ENCODE assay signal across 8 mouse cellular contexts in the genomic region with DNA sequence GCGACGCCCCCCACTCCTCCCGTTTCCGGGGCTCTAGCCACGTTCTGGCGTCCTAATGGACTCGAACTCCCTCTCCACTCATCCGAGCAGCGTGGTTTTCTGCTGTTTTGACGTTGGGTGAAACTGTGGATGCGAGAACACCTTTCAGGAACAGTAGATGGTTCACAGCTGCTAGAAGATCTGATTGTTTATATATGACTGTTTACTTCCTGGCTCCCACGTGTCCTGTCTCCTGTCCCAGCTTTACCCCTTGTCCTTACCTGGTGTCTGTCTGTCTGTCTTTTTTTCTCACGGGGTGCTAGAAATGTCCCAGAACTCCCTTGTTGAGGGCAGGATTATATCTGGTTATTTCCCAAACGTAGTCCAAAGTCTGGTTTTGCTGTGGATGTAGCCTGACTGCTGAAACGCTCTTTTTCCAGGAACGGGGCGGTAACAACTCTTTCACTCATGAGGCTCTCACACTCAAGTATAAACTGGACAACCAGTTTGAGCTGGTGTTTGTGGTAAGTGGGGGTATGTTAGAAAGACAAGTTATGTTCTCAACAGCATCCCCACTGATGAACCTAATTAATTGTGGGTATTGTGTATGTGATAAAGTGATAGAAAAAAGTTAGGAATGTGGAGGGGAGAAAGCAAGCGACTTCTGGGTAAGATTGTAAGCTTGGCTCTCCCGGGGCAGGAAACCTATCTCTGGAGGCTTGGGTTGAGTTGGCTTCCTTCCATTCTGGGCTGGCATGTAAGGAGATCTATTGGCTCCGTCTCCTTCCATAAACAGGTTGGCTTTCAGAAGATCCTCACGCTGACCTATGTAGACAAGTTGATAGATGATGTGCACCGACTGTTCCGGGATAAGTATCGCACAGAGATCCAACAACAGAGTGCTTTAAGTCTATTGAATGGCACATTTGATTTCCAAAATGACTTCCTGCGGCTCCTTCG. TPM values are rescaled to one million over a fixed set of nuclear protein-coding genes. Genes with fewer than 3 reads are reported as not detected.
DNase-seq lines count a peak whose midpoint lies in the region; ATAC-seq and TF ChIP-seq lines count a peak whose summit lies in the region.

No protein-coding gene starts in this region.

- H3K4me3 ChIP-seq in thymus, adult 2 months (ENCODE audit: control insufficient read depth, insufficient read depth, low read length): peak overlapping the region; percentile 82
- H3K4me3 ChIP-seq in intestine, postnatal 0 days (ENCODE audit: low read depth, low read length): peak overlapping the region; percentile 77
- peak overlapping the region; percentile 79 for H3K4me3 ChIP-seq in neural tube, embryonic 13.5 days

- H3K36me3 ChIP-seq in thymus, adult 2 months (ENCODE audit: control insufficient read depth, insufficient read depth, low read length): peaks cover 37% of the 10 kb centered on the region
- H3K36me3 ChIP-seq in intestine, postnatal 0 days (ENCODE audit: control insufficient read depth, insufficient read depth): peaks cover 55% of the 10 kb centered on the region
- H3K36me3 ChIP-seq in neural tube, embryonic 13.5 days: peaks cover 63% of the 10 kb centered on the region

- no peaks in the 10 kb centered on the region for H3K9me3 ChIP-seq in intestine, postnatal 0 days (ENCODE audit: control insufficient read depth)
- no peaks in the 10 kb centered on the region for H3K9me3 ChIP-seq in neural tube, embryonic 13.5 days

- peak overlapping the region; percentile 81 for H3K4me2 ChIP-seq in intestine, postnatal 0 days (replicated peaks; ENCODE audit: low read depth)
- peak overlapping the region; percentile 76 for H3K4me2 ChIP-seq in neural tube, embryonic 13.5 days

- TF ChIP-seq CTCF in thymus, adult 2 months (IDR thresholded peaks at IDR 0.05; ENCODE audit: borderline replicate concordance, control insufficient read depth, extremely low read depth, insufficient read depth, low read length, poor library complexity): no peak
- no peak for TF ChIP-seq CTCF in intestine, postnatal 0 days (IDR thresholded peaks at IDR 0.05; ENCODE audit: low read depth)

- peak; percentile 35 for ATAC-seq in intestine, postnatal 0 days
- no peak for ATAC-seq in neural tube, embryonic 13.5 days (ENCODE audit: low read depth)

- peak overlapping the region; percentile 86 for H3K9ac ChIP-seq in intestine, postnatal 0 days (ENCODE audit: low read depth, low read length)
- peak overlapping the region; percentile 84 for H3K9ac ChIP-seq in neural tube, embryonic 13.5 days

- 34% methylated on average over 26 of the region's 26 CpGs for WGBS in thymus, adult 2 months
- WGBS in intestine, postnatal 0 days: 26% methylated on average over 26 of the region's 26 CpGs
- WGBS in neural tube, embryonic 13.5 days: 37% methylated on average over 26 of the region's 26 CpGs

- H3K27me3 ChIP-seq in thymus, adult 2 months (ENCODE audit: control insufficient read depth, insufficient read depth, low read length): no peaks in the 10 kb centered on the region
- H3K27me3 ChIP-seq in intestine, postnatal 0 days (replicated peaks; ENCODE audit: control insufficient read depth, insufficient read depth, low read length): no peaks in the 10 kb centered on the region
- H3K27me3 ChIP-seq in neural tube, embryonic 13.5 days: no peaks in the 10 kb centered on the region

- peak overlapping the region; percentile 35; the same call in 1 of the 2 replicates for H3K27ac ChIP-seq in thymus, adult 2 months (ENCODE audit: control insufficient read depth, insufficient read depth, low read length)
- H3K27ac ChIP-seq in intestine, postnatal 0 days (ENCODE audit: low read depth, low read length): peak overlapping the region; percentile 79
- peak overlapping the region; percentile 68 for H3K27ac ChIP-seq in neural tube, embryonic 13.5 days (replicated peaks)

- DNase-seq in embryo, embryonic 10 days (ENCODE audit: low spot score): peak; percentile 8
- DNase-seq in embryo, embryonic 11 days: no peak
- no peak for DNase-seq in thymus, adult 2 months
- DNase-seq in thymus, adult 18-20 months: no peak
- no peak for DNase-seq in adrenal gland, adult 8-10 months
- DNase-seq in thymus, postnatal 4 days: no peak

- no peak for TF ChIP-seq POLR2A in thymus, adult 2 months (IDR thresholded peaks at IDR 0.05; ENCODE audit: control insufficient read depth, extremely low read depth, insufficient read depth, low read length, poor library complexity)

- H3K4me1 ChIP-seq in thymus, adult 2 months (replicated peaks; ENCODE audit: control insufficient read depth, insufficient read depth, low read length): peaks cover 3% of the 10 kb centered on the region
- H3K4me1 ChIP-seq in intestine, postnatal 0 days (replicated peaks; ENCODE audit: control insufficient read depth, insufficient read depth, low read length): 0 out of 2 replicates have a peak, but pooled peaks cover 6% of the 10 kb centered on the region
- peaks cover 24% of the 10 kb centered on the region for H3K4me1 ChIP-seq in neural tube, embryonic 13.5 days (replicated peaks)

RNA-seq across cellular contexts. Expression of gene Foxred1, which starts 1.0 kb away (rescaled TPM):
- polyA plus RNA-seq in thymus, adult 2 months (2012; rRNA removed): 27.0 and 28.5 TPM in 2 replicates
- 20.3 and 20.4 TPM in 2 replicates for polyA plus RNA-seq in intestine, postnatal 0 days (2015; fragmentation: Nextera tagmentation; extraction: Ambion mirVana)
- 41.4 and 43.1 TPM in 2 replicates for polyA plus RNA-seq in neural tube, embryonic 13.5 days (2015; fragmentation: Nextera tagmentation; extraction: Ambion mirVana)
- total RNA-seq in adrenal gland, adult 8-10 months (2022): 10 to 100 TPM; 48.5 to 62.4 (median 56.3) TPM

RNA-seq across cellular contexts. Expression of gene Tirap, which starts 11.8 kb away (rescaled TPM):
- 3.2 and 5.2 TPM in 2 replicates for polyA plus RNA-seq in thymus, adult 2 months (2012; rRNA removed)
- 9.7 and 10.0 TPM in 2 replicates for polyA plus RNA-seq in intestine, postnatal 0 days (2015; fragmentation: Nextera tagmentation; extraction: Ambion mirVana)
- 6.6 TPM in 2 replicates for polyA plus RNA-seq in neural tube, embryonic 13.5 days (2015; fragmentation: Nextera tagmentation; extraction: Ambion mirVana)
- total RNA-seq in adrenal gland, adult 8-10 months (2022): 1 to 10 TPM; 6.1 to 9.6 (median 6.5) TPM

RNA-seq across cellular contexts. Expression of gene Srpr, which starts 11.9 kb away (rescaled TPM):
- polyA plus RNA-seq in thymus, adult 2 months (2012; rRNA removed): 58.2 and 70.1 TPM in 2 replicates
- polyA plus RNA-seq in intestine, postnatal 0 days (2015; fragmentation: Nextera tagmentation; extraction: Ambion mirVana): 118 and 130 TPM in 2 replicates
- 65.6 and 73.9 TPM in 2 replicates for polyA plus RNA-seq in neural tube, embryonic 13.5 days (2015; fragmentation: Nextera tagmentation; extraction: Ambion mirVana)
- 100 to 1,000 TPM; 140 to 169 (median 165) TPM for total RNA-seq in adrenal gland, adult 8-10 months (2022)

RNA-seq across cellular contexts. Expression of gene Dcps, which starts 36.0 kb away (rescaled TPM):
- 60.5 and 65.2 TPM in 2 replicates for polyA plus RNA-seq in thymus, adult 2 months (2012; rRNA removed)
- polyA plus RNA-seq in intestine, postnatal 0 days (2015; fragmentation: Nextera tagmentation; extraction: Ambion mirVana): 25.7 and 26.1 TPM in 2 replicates
- polyA plus RNA-seq in neural tube, embryonic 13.5 days (2015; fragmentation: Nextera tagmentation; extraction: Ambion mirVana): 70.9 and 72.5 TPM in 2 replicates
- 10 to 100 TPM; 23.6 to 34.1 (median 29.9) TPM for total RNA-seq in adrenal gland, adult 8-10 months (2022)

RNA-seq across cellular contexts. Expression of gene Fam118b, which starts 55.8 kb away (rescaled TPM):
- polyA plus RNA-seq in thymus, adult 2 months (2012; rRNA removed): 13.4 and 20.6 TPM in 2 replicates
- polyA plus RNA-seq in intestine, postnatal 0 days (2015; fragmentation: Nextera tagmentation; extraction: Ambion mirVana): 73.5 and 80.7 TPM in 2 replicates
- polyA plus RNA-seq in neural tube, embryonic 13.5 days (2015; fragmentation: Nextera tagmentation; extraction: Ambion mirVana): 63.8 and 74.8 TPM in 2 replicates
- 10 to 100 TPM in 3 of 4 experiments, 1 to 10 TPM in 1; 9.5 to 18.4 (median 15.5) TPM for total RNA-seq in adrenal gland, adult 8-10 months (2022)
